Mouse (Mus musculus) frontal cortex, postnatal 10 days (tissue): Measurements from ENCODE around the gene Med20.

Experiments used
- DNase-seq, 2 experiments: peaks; one replicate each; pipeline ENCODE4 v3.0.0; 2022; ENCODE audit warnings: low spot score in 2 of 2, mixed read lengths in 1 of 2

The Med20 gene

GRCm38 (mm10) chr17:47610849-47611660 lies at the start of gene Med20, which contains the start of the genes Bysl and Gm20517:
Med20 (plus strand) TSS chr17:47611582.
Bysl (minus strand) TSS chr17:47611492.
Gm20517 (plus strand) TSS chr17:47611589.
- peak; percentile 91 to 96 for DNase-seq

DNA sequence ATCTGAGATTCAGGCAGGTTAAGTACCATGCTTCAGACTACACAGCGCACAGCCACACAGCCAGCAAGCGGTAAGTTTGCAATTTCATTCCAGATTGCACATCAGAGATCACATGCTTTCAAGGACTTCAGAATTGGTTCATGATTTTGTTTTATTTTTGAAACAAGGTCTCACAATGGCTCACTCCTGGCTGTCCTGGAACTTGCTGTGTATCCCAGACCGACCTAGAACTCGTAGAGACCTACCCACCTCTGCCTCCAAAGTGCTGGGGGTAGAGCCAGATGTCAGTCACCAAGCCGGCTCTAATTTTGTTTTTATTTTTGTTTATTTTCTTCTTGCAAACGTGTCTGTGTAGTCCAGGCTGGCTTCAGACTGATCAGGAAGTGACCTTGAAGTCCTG lies 48.5 kb upstream of the Med20 start:
- no peak for DNase-seq

- DNase-seq, result no peak
These were observed 46.8 kb upstream of the Med20 start for GRCm38 (mm10) chr17:47564612-47565011.

- no peak for DNase-seq
These were observed 45.2 kb upstream of the Med20 start for GRCm38 (mm10) chr17:47566133-47566532.

GRCm38 (mm10) chr17:47567271-47567670 lies 44.1 kb upstream of the Med20 start:
- DNase-seq, result no peak

GRCm38 (mm10) chr17:47568389-47568788 lies 43.0 kb upstream of the Med20 start:
- no peak for DNase-seq

DNA sequence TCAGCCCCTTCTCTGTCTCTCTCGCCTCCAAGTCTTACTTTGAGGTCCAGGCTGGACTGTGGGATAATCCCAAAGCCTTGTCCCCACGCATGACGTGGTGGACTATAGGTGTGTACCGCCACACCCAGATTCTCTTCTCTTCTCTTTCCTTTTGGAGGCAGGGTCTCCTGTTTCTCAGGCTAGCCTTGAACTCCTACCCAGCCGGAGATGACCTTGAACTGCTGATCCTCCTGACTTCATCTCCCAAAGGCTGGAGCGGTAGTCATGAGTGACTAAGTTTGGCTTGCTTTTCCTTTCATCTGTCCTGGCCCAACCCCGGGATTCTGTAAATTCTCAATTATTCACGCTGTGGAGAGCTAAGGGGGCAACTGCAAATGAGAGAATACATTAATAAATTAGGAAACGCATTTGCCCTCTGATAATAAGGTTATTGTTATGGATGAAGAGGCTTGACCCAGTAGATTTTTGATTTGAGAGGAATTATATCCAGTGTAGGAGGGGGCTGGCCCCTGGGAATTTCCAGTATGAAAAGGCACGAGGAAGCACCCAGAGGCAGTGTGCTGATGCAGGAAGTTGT lies 42.3 kb upstream of the Med20 start:
- no peak for DNase-seq

- no peak for DNase-seq
These were observed 39.8 kb upstream of the Med20 start for GRCm38 (mm10) chr17:47571621-47572020.

DNA sequence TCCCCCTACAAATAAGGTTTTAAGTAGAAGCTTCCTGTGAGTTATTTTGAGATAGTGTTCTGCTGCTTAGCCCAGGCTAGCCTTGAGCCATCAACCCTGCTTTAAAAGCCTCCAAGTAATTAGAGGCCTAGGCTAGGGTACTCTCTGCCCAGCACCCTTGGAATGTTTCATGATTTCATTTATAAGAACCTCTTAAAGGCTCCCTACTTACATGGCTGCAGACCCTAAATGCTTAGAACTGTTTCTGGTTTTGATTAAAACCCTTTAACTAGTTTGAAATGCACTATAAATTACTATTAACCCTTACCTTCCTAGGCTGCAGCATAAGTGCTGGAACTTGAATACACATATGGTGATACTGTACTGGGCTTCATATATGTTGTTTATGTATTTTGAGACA lies 38.9 kb upstream of the Med20 start:
- no peak for DNase-seq

DNA sequence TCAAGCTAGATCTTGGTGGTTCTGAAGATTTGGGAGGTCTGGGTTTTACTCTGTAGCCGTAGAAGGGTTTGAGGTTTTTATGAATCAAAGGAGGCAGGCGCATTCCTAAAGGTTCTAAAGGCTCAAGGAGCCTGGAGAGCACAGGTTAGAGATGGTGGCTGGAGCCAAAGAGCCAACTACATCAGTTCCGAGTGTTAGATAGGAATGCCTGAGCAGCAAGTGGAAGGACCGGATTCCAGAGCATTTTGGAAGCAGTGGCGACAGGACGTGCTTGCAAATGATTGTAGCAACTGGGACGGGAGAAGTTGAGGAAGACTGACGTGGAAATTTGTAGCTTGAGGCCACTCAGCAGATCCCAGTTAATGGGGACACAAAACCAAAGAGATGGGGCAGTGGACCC lies 37.4 kb upstream of the Med20 start:
- no peak for DNase-seq

DNA sequence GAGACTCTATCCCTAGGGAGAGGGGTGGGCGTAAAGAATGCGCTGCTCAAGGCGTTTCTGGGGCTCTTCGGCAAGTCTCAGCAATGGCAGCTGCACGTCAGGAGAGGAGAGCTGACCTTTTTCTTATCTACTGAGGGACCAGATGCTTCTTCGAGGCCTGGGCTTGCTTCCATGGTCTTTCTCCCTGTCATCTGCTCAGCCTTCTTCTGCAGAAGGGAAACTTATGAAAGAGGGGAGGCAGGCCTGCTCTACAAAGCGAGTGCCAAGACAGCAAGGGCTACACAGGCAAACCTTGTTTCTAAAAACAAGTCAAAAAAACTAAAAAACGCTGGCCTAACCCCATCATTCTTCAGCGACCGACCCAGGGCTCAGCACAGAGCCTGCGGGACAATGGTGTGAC lies 36.6 kb upstream of the Med20 start:
- no peak for DNase-seq

- no peak for DNase-seq
These were observed 32.7 kb upstream of the Med20 start for GRCm38 (mm10) chr17:47578655-47579054.

DNA sequence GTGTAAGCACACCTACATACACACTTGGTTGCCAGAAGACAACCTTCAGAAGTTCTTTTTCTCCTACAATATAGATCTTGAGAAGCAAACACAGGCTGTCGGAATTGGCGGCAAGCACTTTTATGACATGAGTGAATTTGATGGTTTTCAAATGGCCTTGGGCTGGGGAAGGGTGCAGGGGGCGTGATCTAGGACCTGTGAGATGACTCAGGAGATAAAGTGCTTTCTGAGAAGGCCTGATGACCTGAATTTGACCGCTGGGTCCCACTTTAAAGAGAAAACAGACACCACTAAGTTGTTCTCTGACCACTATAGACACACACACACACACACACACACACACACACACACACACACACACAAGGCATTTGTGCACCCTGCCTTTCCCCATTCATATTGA lies 30.4 kb upstream of the Med20 start:
- no peak for DNase-seq

- DNase-seq, result no peak
These were observed 22.9 kb upstream of the Med20 start for GRCm38 (mm10) chr17:47588517-47588916.

DNA sequence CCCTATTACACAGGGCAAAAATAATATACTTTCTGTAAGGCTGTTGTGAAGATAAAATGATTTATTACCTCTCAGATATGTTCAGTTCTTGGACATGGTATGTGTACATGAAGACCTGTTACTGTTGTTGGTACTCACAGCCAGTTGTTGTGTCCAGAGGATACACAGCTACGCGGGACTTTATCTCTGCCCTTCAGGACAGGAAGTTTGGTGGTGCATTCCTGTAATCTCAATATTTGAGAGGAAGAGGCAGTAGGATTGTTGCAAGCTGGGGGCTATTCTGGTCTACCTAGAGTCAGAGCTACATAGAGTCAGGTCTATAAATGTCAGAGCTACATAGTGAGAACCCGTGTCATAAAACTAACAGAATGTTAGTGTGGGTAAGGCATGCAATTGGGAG lies 20.3 kb upstream of the Med20 start:
- no peak for DNase-seq

DNA sequence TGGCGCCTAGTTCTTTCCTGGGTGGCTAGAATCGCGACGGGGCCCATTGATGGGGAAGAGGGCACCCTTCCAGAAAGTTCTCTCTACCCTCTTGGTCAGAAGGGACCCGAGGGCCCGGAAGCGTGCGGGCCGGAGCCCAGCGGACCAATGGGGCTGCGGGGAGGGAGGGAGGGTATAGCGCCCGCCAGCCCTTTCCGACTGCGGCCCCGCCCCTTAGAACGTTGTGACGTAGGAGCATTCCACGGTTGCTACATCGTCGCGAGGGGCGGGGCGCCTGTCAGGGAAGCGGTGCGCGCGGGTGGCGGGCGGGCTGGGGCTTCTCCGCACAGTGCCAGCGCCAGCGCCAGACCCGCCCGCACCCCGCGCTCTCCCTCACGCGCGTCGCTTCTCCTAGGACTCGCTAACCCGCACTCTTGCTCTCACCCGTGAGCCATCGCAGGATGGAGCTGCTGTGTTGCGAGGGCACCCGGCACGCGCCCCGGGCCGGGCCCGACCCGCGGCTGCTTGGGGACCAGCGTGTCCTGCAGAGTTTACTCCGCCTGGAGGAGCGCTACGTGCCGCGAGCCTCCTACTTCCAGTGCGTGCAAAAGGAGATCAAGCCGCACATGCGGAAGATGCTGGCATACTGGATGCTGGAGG lies 18.0 kb upstream of the Med20 start:
- peak; percentile 78 to 89 for DNase-seq

- no peak for DNase-seq
These were observed 17.6 kb upstream of the Med20 start for GRCm38 (mm10) chr17:47593854-47594182.

GRCm38 (mm10) chr17:47594183-47594968 lies 17.0 kb upstream of the Med20 start:
- peak; percentile 47 to 50 for DNase-seq

DNA sequence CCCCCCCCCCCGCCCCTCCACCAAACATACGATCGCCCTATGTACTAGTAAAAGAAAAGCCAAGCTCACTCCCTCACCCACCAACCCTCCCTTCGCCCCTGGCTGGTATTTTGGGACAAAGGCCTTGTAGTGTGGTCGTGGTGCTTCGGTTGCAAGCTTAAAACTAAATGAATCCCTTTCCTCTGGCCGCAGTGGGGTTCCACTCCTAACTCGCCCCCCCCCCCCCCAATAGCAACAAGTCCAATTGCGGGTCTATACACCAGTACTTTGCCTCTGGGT lies 16.5 kb upstream of the Med20 start:
- DNase-seq, result no peak

DNA sequence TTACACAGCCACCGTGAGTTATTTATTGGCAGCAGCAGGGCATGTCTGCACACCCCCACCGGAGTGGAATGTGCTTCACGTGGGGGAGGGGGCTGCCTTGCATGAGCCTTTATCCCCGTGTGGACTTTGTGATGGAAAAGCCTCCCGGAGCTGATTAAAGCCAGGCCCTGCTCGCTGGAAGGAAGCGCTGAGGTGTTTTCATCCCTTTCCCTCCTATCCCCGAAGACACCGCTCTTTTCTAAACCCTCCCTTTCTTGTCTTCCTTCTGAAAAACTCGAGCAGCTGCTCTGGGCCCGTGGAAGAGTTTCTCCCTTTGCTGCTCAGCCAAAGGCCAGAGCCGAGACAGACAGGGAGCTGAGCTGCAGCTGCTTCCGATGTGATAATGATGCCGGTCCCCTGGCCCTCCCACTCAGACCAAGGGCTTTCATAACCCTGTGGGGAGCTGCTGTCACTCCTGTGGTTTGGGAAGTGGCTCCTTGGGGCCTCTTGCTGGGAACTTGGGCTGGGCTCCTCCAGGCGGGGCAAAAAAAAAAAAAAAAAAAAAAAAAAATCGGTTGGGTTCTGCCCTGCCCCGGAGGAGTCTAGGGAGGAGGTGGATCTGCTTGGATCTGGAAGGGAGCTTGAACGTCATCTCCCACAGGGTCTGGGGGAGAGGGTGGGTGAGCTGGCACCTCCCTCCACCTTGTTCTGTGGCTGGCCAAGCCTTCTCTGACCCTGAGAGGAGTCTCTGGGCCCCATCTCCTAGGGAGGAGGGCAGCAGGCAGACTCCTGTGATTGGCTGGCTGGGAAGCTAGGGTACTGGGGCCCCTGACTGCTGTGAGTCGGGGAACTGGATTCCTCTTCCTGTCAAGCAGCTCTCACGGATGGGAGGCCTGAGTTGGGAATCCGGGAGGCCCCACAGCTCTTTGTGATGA lies 15.9 kb upstream of the Med20 start:
- DNase-seq, result no peak

GRCm38 (mm10) chr17:47596162-47596838 lies 15.1 kb upstream of the Med20 start:
- DNase-seq, result no peak
